Mouse (Mus musculus) midbrain, postnatal 0 days (tissue): ENCODE results near the gene Ppa2. TPM values are rescaled to one million over a fixed set of nuclear protein-coding genes. Genes with fewer than 3 reads are reported as not detected.
A peak's percentile ranks its signal among the peaks of the same experiment; 100 is the strongest.

Experiments used
- ATAC-seq: fragments of 200-750 bp; cut with Nextera tagmentation; 2 replicates; pipeline ENCODE4 v1.8.0; 2017; ENCODE audit warnings: moderate number of reproducible peaks, mild to moderate bottlenecking, moderate TSS enrichment, moderate library complexity; ENCODE audit not compliant: low FRiP score
- DNase-seq: peaks from one replicate; pipeline ENCODE4 v3.0.0-alpha.2; 2015; ENCODE audit warnings: low spot score
- H3K27ac ChIP-seq: fragments of 300-500 bp; sonication (generic); 2 replicates; pipeline ENCODE4 v1.5.1; 2014; ENCODE audit warnings: low read depth, mild to moderate bottlenecking, low read length, mixed read lengths
- H3K27me3 ChIP-seq: fragments of 300-500 bp; sonication (generic); 2 replicates; pipeline ENCODE4 v1.6.1; 2014; ENCODE audit warnings: low read length, control low read depth, mixed read lengths; ENCODE audit not compliant: insufficient read depth
- H3K36me3 ChIP-seq: fragments of 300-500 bp; sonication (generic); 2 replicates; pipeline ENCODE4 v1.6.1; 2014; ENCODE audit warnings: low read length, control low read depth, mixed read lengths; ENCODE audit not compliant: insufficient read depth
- H3K4me1 ChIP-seq: fragments of 300-500 bp; sonication (generic); 2 replicates; pipeline ENCODE4 v1.6.1; 2014; ENCODE audit warnings: mild to moderate bottlenecking, control low read depth, antibody characterized with exemption, low read length, mixed read lengths; ENCODE audit not compliant: insufficient read depth
- H3K4me2 ChIP-seq: fragments of 300-500 bp; sonication (generic); 2 replicates; pipeline ENCODE4 v1.6.1; 2014; ENCODE audit warnings: low read depth, mild to moderate bottlenecking, low read length, mixed read lengths; ENCODE audit not compliant: poor library complexity, severe bottlenecking
- H3K4me3 ChIP-seq: fragments of 300-500 bp; sonication (generic); 2 replicates; pipeline ENCODE4 v1.5.1; 2014; ENCODE audit warnings: low read depth, mild to moderate bottlenecking, low read length, moderate library complexity
- H3K9ac ChIP-seq: fragments of 300-500 bp; sonication (generic); replicated peaks from 2 replicates; pipeline ENCODE4 v1.6.1; 2014; ENCODE audit warnings: mild to moderate bottlenecking, low read length, moderate library complexity, mixed read lengths; ENCODE audit not compliant: poor library complexity, severe bottlenecking
- H3K9me3 ChIP-seq: fragments of 300-500 bp; sonication (generic); 2 replicates; pipeline ENCODE4 v1.6.1; 2016; ENCODE audit warnings: low read length, control low read depth
- CTCF ChIP-seq: IDR thresholded peaks from 2 replicates; pipeline ENCODE4 v1.5.1; 2016; ENCODE audit warnings: antibody characterized with exemption, mild to moderate bottlenecking
- WGBS: fragments of 180-500 bp; shearing (Covaris S2); extraction: QIAGEN DNeasy Blood & Tissue Kit; methylation state at CpG from one replicate; pipeline ENCODE4 v1.1.7; 2014; 5-methylcytosine and 5-hydroxymethylcytosine counted together
- polyA plus RNA-seq: library from polyadenylated mRNA; unstranded; fragments of >200 nt; fragmentation: Nextera tagmentation; extraction: Ambion mirVana; gene quantifications from 2 replicates; pipeline ENCODE4 v1.2.1, GENCODE M21; 2015
- total RNA-seq: library from RNA; depleted of rRNA; stranded (reverse); fragments of >200 nt; gene quantifications from 2 replicates; pipeline ENCODE4 v1.2.3, GENCODE M21; 2014

Gene Ppa2
- total and polyA plus RNA-seq, 2 experiments from 2014 or later, result 33.1 to 99.4 TPM

DNA sequence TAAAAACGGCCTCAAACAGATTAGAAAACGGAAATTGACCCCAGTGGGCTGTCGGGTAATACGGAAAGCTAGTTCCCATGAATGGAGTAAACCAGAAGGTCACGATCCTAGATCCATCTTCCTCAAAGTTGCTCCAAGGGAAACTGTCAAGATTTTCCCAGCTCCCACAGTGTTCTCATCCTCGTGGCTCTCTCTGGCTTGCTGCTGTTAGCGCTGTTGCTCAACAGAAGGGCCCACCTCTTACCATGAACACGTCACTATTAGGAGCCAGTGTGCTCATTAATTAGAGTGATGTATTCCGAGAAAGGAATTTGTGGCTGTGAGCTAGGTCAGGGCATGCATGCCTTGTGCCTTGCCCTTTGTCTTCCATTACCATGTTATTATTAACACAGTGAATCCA lies 72.2 kb downstream of the Ppa2 start:
- TF ChIP-seq CTCF, result no peak
- Histone ChIP-seq H3K4me3 (no peak overlapping the region), H3K27ac (0 out of 2 replicates have a peak overlapping the region, but pooled peaks have one; percentile 12), H3K4me2 (no peak overlapping the region), H3K4me1 (no peaks in the 10 kb centered on the region), H3K27me3 (no peaks in the 10 kb centered on the region), H3K36me3 (peaks cover 5% of the 10 kb centered on the region; the same call in 1 of the 2 replicates), H3K9me3 (no peaks in the 10 kb centered on the region), H3K9ac (no peak overlapping the region)
- ATAC-seq (no peak), DNase-seq (no peak)
- WGBS, result 78% methylated on average over 9 of the region's 9 CpGs

DNA sequence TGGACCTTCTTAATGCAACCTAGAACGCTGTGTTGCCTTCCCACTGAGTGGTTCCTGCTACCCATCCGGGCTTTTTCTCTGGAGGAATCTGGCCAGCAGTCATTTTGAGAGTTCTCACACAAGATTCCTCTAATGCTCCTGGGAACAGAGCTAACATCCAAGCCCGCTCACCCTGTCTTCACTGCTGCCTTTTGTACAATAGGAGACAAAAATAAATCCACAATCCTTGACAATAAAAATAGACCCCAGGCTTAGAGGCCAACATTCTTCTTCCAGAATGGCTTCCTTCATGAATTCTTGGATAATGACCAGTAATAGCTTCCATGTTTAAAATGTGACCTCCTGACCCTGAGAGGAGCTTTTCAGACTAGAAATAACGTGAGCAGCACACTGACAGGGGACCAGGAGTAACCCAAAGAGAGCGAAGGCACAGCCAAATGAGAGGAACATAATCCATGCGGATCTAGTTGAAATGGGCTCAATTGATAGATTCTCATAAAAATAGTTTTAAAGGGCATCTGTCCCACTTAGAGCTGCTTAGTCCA lies 74.3 kb downstream of the Ppa2 start:
- DNase-seq (no peak), ATAC-seq (no peak)
- H3K27ac ChIP-seq, result no peak overlapping the region
- no peaks in the 10 kb centered on the region for H3K36me3 ChIP-seq
- TF ChIP-seq CTCF, result no peak
- H3K9me3 ChIP-seq, result no peaks in the 10 kb centered on the region
- no peaks in the 10 kb centered on the region for H3K4me1 ChIP-seq
- no peaks in the 10 kb centered on the region for H3K27me3 ChIP-seq
- H3K4me3 ChIP-seq, result no peak overlapping the region
- 81% methylated on average over 6 of the region's 6 CpGs for WGBS
- H3K4me2 ChIP-seq, result no peak overlapping the region
- H3K9ac ChIP-seq, result no peak overlapping the region

DNA sequence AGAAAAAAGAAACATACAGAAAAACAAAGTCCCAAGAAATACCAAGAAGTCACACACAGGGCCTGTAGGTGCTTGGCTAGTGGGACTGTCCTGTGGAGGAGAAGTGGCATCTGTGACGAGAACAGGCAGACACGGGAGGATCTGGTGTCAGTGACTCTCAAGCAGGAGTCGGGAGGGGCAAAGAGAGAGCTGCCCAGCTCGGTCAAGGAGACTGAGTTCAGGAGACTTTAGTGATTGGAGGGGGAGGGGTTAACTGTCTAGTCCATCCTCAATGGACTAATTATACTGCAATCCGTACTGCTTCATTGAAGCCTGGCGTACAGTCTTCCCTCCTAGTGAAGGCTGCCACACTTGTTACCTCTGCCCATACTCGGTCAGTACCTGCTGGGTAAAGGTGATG lies 77.4 kb downstream of the Ppa2 start:
- Histone ChIP-seq H3K4me2 (no peak overlapping the region), H3K36me3 (no peaks in the 10 kb centered on the region), H3K27ac (no peak overlapping the region), H3K4me1 (no peaks in the 10 kb centered on the region), H3K27me3 (no peaks in the 10 kb centered on the region), H3K4me3 (no peak overlapping the region), H3K9me3 (no peaks in the 10 kb centered on the region), H3K9ac (no peak overlapping the region)
- no peak for ATAC-seq
- no peak for DNase-seq
- TF ChIP-seq CTCF, result no peak
- WGBS, result 66% methylated on average over 7 of the region's 7 CpGs

DNA sequence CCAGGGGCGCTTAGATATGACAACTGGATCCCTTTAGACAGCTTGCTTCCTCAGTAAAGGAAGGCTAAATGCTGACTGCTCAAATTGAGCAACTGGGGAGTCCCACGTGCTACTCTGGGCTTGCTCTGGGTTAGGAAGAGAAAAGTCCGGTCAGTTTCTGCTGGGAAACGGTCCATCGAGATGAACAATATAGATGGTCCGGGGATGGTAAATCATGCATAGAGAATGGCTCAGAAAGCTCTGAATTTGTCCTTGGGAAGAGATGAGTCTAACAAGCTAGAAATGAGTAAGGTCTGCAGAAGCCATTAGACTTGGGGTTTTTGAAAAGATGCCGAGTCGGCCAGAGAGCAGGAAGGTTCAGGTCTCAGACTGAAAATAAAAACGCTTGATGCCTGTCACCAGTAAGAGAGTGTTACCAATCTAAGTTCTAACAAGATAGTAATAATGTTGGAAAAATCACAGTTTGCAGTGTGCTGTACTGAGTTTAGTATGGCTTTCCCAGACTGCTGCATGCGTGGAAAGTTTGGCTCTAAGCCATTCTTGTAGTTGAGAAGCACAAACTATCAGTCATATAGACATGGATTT lies 80.0 kb downstream of the Ppa2 start:
- Histone ChIP-seq H3K4me1 (no peaks in the 10 kb centered on the region), H3K4me3 (no peak overlapping the region), H3K36me3 (no peaks in the 10 kb centered on the region), H3K9me3 (no peaks in the 10 kb centered on the region), H3K4me2 (no peak overlapping the region), H3K27me3 (no peaks in the 10 kb centered on the region), H3K27ac (no peak overlapping the region), H3K9ac (no peak overlapping the region)
- 92% methylated on average over 10 of the region's 10 CpGs for WGBS
- DNase-seq, result no peak
- no peak for ATAC-seq
- no peak for TF ChIP-seq CTCF

DNA sequence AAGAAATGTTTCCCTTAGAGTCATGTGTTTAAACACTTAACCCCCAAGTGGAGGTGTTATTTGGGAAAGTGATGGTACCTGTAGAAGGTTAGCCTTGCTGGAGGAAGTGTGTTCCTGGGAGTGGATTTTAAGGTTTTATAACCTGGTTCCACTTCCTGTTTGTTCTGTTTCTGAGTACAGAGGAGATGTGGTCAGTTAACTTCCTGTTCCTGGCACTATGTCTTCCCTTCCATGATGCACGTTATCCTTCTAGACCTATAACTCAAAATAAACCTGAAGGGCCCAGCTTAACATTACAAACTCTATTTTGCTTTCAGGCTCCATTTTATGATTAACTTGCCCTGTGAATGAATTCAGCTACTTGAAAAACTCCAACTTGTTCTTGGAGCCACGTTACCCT lies 84.6 kb downstream of the Ppa2 start:
- Histone ChIP-seq H3K27me3 (no peaks in the 10 kb centered on the region), H3K9me3 (no peaks in the 10 kb centered on the region), H3K4me1 (no peaks in the 10 kb centered on the region), H3K27ac (no peak overlapping the region), H3K36me3 (no peaks in the 10 kb centered on the region), H3K4me3 (no peak overlapping the region), H3K4me2 (no peak overlapping the region), H3K9ac (no peak overlapping the region)
- ATAC-seq (no peak), DNase-seq (no peak)
- no peak for TF ChIP-seq CTCF
- WGBS, result 81% methylated on average over 2 of the region's 2 CpGs

DNA sequence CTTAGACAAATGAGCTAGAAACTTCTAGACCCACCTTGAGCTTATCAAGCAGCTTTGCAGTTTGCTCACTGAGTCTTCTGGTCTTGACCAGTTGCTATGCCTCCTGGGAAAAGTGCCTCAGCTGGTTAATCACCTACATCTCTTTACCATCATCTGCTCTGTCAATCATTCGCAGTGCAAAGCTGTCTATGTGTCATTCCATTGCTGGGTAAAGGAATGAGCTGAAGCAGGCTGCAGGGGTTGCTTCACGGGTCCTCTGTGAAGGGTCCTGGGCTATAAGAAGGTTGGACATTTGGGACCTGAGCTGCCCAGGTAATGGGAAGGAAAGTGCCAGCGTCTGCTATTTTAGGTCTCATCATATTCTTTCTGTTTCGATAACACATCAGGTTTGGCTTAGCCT lies 93.9 kb downstream of the Ppa2 start:
- no peak for ATAC-seq
- Histone ChIP-seq H3K9ac (no peak overlapping the region), H3K36me3 (no peaks in the 10 kb centered on the region), H3K4me3 (no peak overlapping the region), H3K27me3 (no peaks in the 10 kb centered on the region), H3K4me2 (no peak overlapping the region), H3K27ac (no peak overlapping the region), H3K4me1 (no peaks in the 10 kb centered on the region), H3K9me3 (no peaks in the 10 kb centered on the region)
- WGBS, result 85% methylated on average over 4 of the region's 4 CpGs
- DNase-seq, result no peak
- TF ChIP-seq CTCF, result no peak
